Mouse (Mus musculus) ES-E14 (cell line): ENCODE data around the gene Gm8439. TPM values are rescaled to one million over a fixed set of nuclear protein-coding genes. Genes with fewer than 3 reads are reported as not detected.

Source experiments
- DNase-seq: peaks from one replicate; pipeline ENCODE4 v3.0.0-alpha.2; 2013; ENCODE audit warnings: low read depth, low spot score
- H3K27ac ChIP-seq: 2 replicates; pipeline ENCODE4 v1.5.1; 2012; ENCODE audit warnings: low read depth, mild to moderate bottlenecking, low read length, moderate library complexity, mixed read lengths; ENCODE audit not compliant: poor library complexity, insufficient read depth, severe bottlenecking
- H3K36me3 ChIP-seq: 2 replicates; pipeline ENCODE4 v1.6.1; 2012; ENCODE audit warnings: mild to moderate bottlenecking, low read length, moderate library complexity, mixed read lengths; ENCODE audit not compliant: control insufficient read depth, poor library complexity, insufficient read depth, severe bottlenecking
- H3K4me1 ChIP-seq, 2 experiments: fragments of 150-350 bp in 1 of 2; sonication (generic) in 1 of 2; 2 replicates each; pipeline ENCODE4 v1.6.1; 2012; ENCODE audit warnings: low read length in 2 of 2, mild to moderate bottlenecking in 1 of 2, mixed read lengths in 1 of 2; ENCODE audit not compliant: control insufficient read depth in 2 of 2, insufficient read depth in 2 of 2, poor library complexity in 1 of 2
- H3K4me3 ChIP-seq, 2 experiments: fragments of 150-350 bp in 1 of 2; sonication (generic) in 1 of 2; 2 replicates each; pipeline ENCODE4 v1.5.1; 2012; ENCODE audit warnings: low read length in 2 of 2, low read depth in 1 of 2, mild to moderate bottlenecking in 1 of 2, mixed read lengths in 1 of 2; ENCODE audit not compliant: insufficient read depth in 1 of 2, poor library complexity in 1 of 2, severe bottlenecking in 1 of 2
- H3K9ac ChIP-seq: 2 replicates; pipeline ENCODE4 v1.6.1; 2012; ENCODE audit warnings: low read depth, mild to moderate bottlenecking, low read length, mixed read lengths; ENCODE audit not compliant: poor library complexity, insufficient read depth, severe bottlenecking
- H3K9me3 ChIP-seq: fragments of 150-350 bp; sonication (generic); 2 replicates; pipeline ENCODE4 v1.6.1; 2012; ENCODE audit warnings: low read depth, mild to moderate bottlenecking, low read length; ENCODE audit not compliant: control insufficient read depth, insufficient read depth
- CHD2 ChIP-seq: IDR thresholded peaks from 2 replicates; pipeline ENCODE4 v1.6.1; 2014; ENCODE audit warnings: mild to moderate bottlenecking, low read depth, low read length, inconsistent platforms
- HCFC1 ChIP-seq: IDR thresholded peaks from 2 replicates; pipeline ENCODE4 v1.6.1; 2012; ENCODE audit warnings: low read length, inconsistent platforms, borderline replicate concordance; ENCODE audit not compliant: insufficient read depth
- MAFK ChIP-seq: IDR thresholded peaks from 2 replicates; pipeline ENCODE4 v1.6.1; 2014; ENCODE audit warnings: mild to moderate bottlenecking, low read depth, low read length, inconsistent platforms; ENCODE audit not compliant: insufficient read depth
- ZC3H11A ChIP-seq: IDR thresholded peaks from 2 replicates; pipeline ENCODE4 v1.6.1; 2012; ENCODE audit warnings: low read depth, mild to moderate bottlenecking, inconsistent platforms, low read length, borderline replicate concordance
- ZNF384 ChIP-seq: IDR thresholded peaks from 2 replicates; pipeline ENCODE4 v1.6.1; 2012; ENCODE audit warnings: low read depth, low read length, inconsistent platforms
- in situ Hi-C, 2 experiments: fragments of 600-800 bp; cut with MboI; formaldehyde crosslinking; loops; one replicate each; pipeline ENCODE4 v1.15.1; 2025; ENCODE audit warnings: low sequenced_read_pairs in 2 of 2, inconsistent platforms in 1 of 2; ENCODE audit not compliant: unreplicated experiment in 2 of 2
- total RNA-seq: library from RNA; depleted of rRNA; stranded (reverse); fragments of 300-350 nt; gene quantifications from 2 replicates; pipeline ENCODE4 v1.2.3, GENCODE M21; 2012; rRNA removed

The Gm8439 gene
- total RNA-seq = not detected in 2 replicates

GRCm38 (mm10) chr4:120588445-120588844, at the start of gene Gm8439:
Gene Gm8439, plus strand, starts transcription at chr4:120588745.
- H3K27ac ChIP-seq = no peak within 1 kb of the TSS
- H3K36me3 ChIP-seq = no peaks in the 10 kb centered on the region
- TF ChIP-seq HCFC1 (no peak), MAFK (no peak), ZNF384 (no peak), ZC3H11A (no peak), CHD2 (no peak)
- no peak within 1 kb of the TSS for H3K4me3 ChIP-seq
- H3K9me3 ChIP-seq = peaks cover 7% of the 10 kb centered on the region; the same call in 1 of the 2 replicates
- H3K9ac ChIP-seq = no peak within 1 kb of the TSS
- no peak for DNase-seq
- in situ Hi-C loops = no loop called here
- H3K4me1 ChIP-seq = no peaks in the 10 kb centered on the region

- no peak for TF ChIP-seq CHD2
- in situ Hi-C loops = no loop called here
- DNase-seq = no peak
- Histone ChIP-seq H3K9ac (no peak overlapping the region), H3K4me1 (no peaks in the 10 kb centered on the region), H3K27ac (no peak overlapping the region), H3K4me3 (no peak overlapping the region), H3K36me3 (peaks cover 65% of the 10 kb centered on the region), H3K9me3 (no peaks in the 10 kb centered on the region)
Measured at GRCm38 (mm10) chr4:120544896-120545295, 43.6 kb upstream of the Gm8439 start.

GRCm38 (mm10) chr4:120556592-120556991, 32.0 kb upstream of the Gm8439 start:
- no peaks in the 10 kb centered on the region for H3K9me3 ChIP-seq
- TF ChIP-seq HCFC1 (no peak), ZNF384 (no peak)
- in situ Hi-C loops = no loop called here

GRCm38 (mm10) chr4:120565726-120566125, 22.8 kb upstream of the Gm8439 start:
- H3K36me3 ChIP-seq = peaks cover 27% of the 10 kb centered on the region

More at GRCm38 (mm10) chr4:120556592-120556991, 32.0 kb upstream of the Gm8439 start:
- no peak for DNase-seq
- no peak overlapping the region for H3K9ac ChIP-seq
- no peak overlapping the region for H3K4me3 ChIP-seq
- no peak overlapping the region for H3K27ac ChIP-seq
- no peaks in the 10 kb centered on the region for H3K4me1 ChIP-seq
- H3K36me3 ChIP-seq = peaks cover 39% of the 10 kb centered on the region

GRCm38 (mm10) chr4:120568005-120568404, 20.5 kb upstream of the Gm8439 start:
- H3K36me3 ChIP-seq = peaks cover 16% of the 10 kb centered on the region
- TF ChIP-seq ZC3H11A (no peak), CHD2 (no peak), MAFK (no peak), HCFC1 (no peak), ZNF384 (no peak)
- no peak overlapping the region for H3K27ac ChIP-seq
- H3K9ac ChIP-seq = no peak overlapping the region
- no peak overlapping the region for H3K4me3 ChIP-seq
- in situ Hi-C loops = no loop called here
- H3K4me1 ChIP-seq = peaks cover 0 to 3% of the 10 kb centered on the region in 2 experiments; a peak in 1 of 4 replicates
- no peaks in the 10 kb centered on the region for H3K9me3 ChIP-seq
- no peak for DNase-seq

More at GRCm38 (mm10) chr4:120565726-120566125, 22.8 kb upstream of the Gm8439 start:
- no peak overlapping the region for H3K27ac ChIP-seq
- DNase-seq = no peak
- H3K4me3 ChIP-seq = no peak overlapping the region
- no peak overlapping the region for H3K9ac ChIP-seq
- TF ChIP-seq HCFC1 = no peak
- TF ChIP-seq ZC3H11A = no peak
- TF ChIP-seq ZNF384 = no peak
- TF ChIP-seq MAFK = no peak
- TF ChIP-seq CHD2 = no peak
- peaks cover 0 to 3% of the 10 kb centered on the region in 2 experiments; a peak in 1 of 4 replicates for H3K4me1 ChIP-seq
- no peaks in the 10 kb centered on the region for H3K9me3 ChIP-seq
- in situ Hi-C loops = no loop called here
